Mouse (Mus musculus) small intestine, adult 2 months (tissue): ENCODE results near the gene Tfrc.

ENCODE experiments used
- CTCF ChIP-seq: fragments of 200-500 bp; IDR thresholded peaks from 2 replicates; pipeline ENCODE4 v1.5.1; 2012; ENCODE audit warnings: low read depth, mild to moderate bottlenecking, control low read depth, inconsistent platforms, low read length, moderate library complexity, mixed read lengths; ENCODE audit not compliant: insufficient replicate concordance, insufficient read length; ENCODE audit errors: extremely low read depth
- POLR2A ChIP-seq: fragments of 200-500 bp; IDR thresholded peaks from 2 replicates; pipeline ENCODE4 v1.6.1; 2012; ENCODE audit warnings: low read depth, mild to moderate bottlenecking, control low read depth, inconsistent platforms, low read length, moderate library complexity

GRCm38 (mm10) chr16:32593916-32594315, 14.8 kb upstream of the Tfrc start:
- TF ChIP-seq CTCF, result no peak
- TF ChIP-seq POLR2A, result no peak
